Mouse (Mus musculus) adrenal gland, postnatal 4 days (tissue): ENCODE measurements around the gene Tpcn1. TPM values are rescaled to one million over a fixed set of nuclear protein-coding genes. Genes with fewer than 3 reads are reported as not detected.

Experiments
- DNase-seq, 2 experiments: peaks; one replicate each; pipeline ENCODE4 v3.0.0; 2021 to 2022; ENCODE audit warnings: low spot score in 2 of 2, mixed read lengths in 2 of 2
- total RNA-seq, 2 experiments: library from RNA; stranded (reverse); gene quantifications; 2 replicates each; pipeline ENCODE4 v1.2.3; 2021

Tpcn1 gene
- total RNA-seq, 2 experiments from 2014 or later = 47.5 to 49.5 TPM

DNA sequence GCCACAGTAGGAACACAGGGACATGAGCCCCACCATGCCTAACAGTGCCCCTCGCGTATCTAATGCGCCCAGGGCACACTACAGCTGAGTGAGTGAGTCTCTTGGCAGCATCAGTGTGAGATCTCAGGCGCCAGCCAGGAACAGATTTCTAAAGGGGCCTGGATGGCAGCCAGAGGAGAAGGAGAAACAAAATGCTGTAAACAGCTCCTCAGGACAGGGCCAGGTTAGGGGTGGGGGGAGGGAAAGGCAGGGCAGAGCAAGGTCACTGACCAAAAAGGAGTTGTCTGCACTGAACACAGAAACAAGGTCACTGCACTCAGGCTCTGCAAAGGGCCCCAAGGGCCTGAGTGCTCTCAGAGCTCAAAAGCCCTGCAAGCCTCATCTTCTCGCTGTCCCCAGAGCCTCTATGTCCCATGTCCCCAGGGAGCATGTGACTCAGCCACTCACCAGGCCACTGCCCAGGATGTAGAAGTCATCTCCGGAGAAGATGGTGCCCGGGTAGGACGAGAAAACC lies 97.7 kb downstream of the Tpcn1 start:
- DNase-seq = no peak

DNA sequence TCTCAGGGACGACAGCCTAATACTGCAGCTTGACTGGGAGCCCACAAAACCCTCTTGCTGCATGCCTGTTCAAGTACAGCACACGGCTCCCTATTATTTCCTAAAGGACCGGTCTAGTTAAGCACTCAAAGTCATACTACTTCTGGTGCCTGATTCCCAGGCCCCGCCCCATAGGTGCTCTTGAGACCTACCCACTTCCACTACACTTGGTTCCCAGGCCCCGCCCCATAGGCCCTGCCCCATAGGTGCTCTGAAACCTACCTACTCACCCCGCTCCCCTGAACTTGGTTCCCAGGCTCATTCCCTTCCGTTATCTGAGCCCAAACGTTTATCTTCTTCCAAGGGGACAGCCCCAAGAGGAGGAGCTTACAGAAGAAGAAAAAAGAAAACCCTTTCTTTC lies 100.6 kb downstream of the Tpcn1 start:
- no peak for DNase-seq

Other genes with a start within 250 kb of the Tpcn1 start
- gene Lhx5, start 157.0 kb downstream of the Tpcn1 start, total RNA-seq = not detected
- gene Sdsl, start 115.9 kb downstream of the Tpcn1 start, total RNA-seq = 10 to 100 TPM; 61.7 to 63.9 TPM
- 1 to 10 TPM in 1 of 2 experiments, not detected in 1; 1.8 TPM for gene Sds, start 112.1 kb downstream of the Tpcn1 start, total RNA-seq
- 10 to 100 TPM; 70.5 to 77.5 TPM for gene Plbd2, start 85.0 kb downstream of the Tpcn1 start, total RNA-seq
- gene Slc8b1, start 77.5 kb downstream of the Tpcn1 start, total RNA-seq = 10 to 100 TPM; 29.6 to 31.7 TPM
- gene Iqcd, start 343 bp upstream of the Tpcn1 start, total RNA-seq = 1 to 10 TPM; 1.2 to 1.5 TPM
- 10 to 100 TPM; 11.8 to 13.5 TPM for gene Rita1, start 23.9 kb upstream of the Tpcn1 start, total RNA-seq
- 10 to 100 TPM; 47.6 to 51.4 TPM for gene Ddx54, start 24.1 kb upstream of the Tpcn1 start, total RNA-seq
- under 1 TPM; 0.56 to 0.78 TPM for gene Cfap73, start 45.6 kb upstream of the Tpcn1 start, total RNA-seq
- gene Rasal1, start 60.1 kb upstream of the Tpcn1 start, total RNA-seq = 10 to 100 TPM; 10.7 to 15.8 TPM
- 10 to 100 TPM; 13.7 to 17.2 TPM for gene Dtx1, start 123.3 kb upstream of the Tpcn1 start, total RNA-seq
- gene Oas2, start 161.2 kb upstream of the Tpcn1 start, total RNA-seq = under 1 TPM; 0.17 to 0.31 TPM
- under 1 TPM; 0.11 to 0.25 TPM for gene Oas3, start 189.0 kb upstream of the Tpcn1 start, total RNA-seq
- gene Oas1e, start 206.9 kb upstream of the Tpcn1 start, total RNA-seq = not detected
- gene Oas1c, start 223.8 kb upstream of the Tpcn1 start, total RNA-seq = 1 to 10 TPM; 2.3 to 4.1 TPM